Mouse (Mus musculus) frontal cortex, postnatal 36 days (tissue): ENCODE results near the gene Comtd1.

Source experiments
- DNase-seq, 2 experiments: peaks; one replicate each; pipeline ENCODE4 v3.0.0; 2022; ENCODE audit warnings: low spot score in 2 of 2

Comtd1 gene

DNA sequence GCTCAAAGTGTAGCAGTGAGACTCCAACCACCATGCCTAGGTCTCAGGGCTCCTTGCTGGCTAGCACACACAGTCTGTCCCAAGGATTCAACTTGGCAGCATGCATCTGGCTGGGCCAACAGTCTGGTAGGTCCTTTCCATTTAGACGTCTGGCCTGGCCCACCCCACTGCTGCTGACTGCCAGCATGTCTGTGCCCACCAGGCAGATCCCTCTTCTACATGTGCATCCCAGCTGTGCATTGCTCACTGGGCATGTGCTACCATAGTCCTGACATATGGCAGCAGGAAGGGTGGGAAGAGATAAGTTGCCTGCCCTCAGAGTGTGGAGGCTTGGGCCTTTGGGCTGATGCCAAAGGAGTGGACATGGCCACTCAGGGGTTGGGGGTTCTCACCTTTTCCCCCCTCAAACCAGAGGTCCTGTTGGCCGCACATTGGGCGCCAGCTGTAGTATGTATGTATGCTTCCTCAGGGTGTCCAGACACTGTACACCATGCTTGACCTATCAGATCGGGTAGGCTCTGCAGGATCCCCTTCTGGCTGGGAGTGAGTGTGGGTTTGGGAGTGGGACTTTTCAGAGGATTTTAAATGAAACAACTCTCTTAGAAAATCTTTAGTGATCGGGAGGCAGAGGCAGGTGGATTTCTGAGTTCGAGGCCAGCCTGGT, 46.1 kb downstream of the Comtd1 start:
- DNase-seq, result no peak

DNA sequence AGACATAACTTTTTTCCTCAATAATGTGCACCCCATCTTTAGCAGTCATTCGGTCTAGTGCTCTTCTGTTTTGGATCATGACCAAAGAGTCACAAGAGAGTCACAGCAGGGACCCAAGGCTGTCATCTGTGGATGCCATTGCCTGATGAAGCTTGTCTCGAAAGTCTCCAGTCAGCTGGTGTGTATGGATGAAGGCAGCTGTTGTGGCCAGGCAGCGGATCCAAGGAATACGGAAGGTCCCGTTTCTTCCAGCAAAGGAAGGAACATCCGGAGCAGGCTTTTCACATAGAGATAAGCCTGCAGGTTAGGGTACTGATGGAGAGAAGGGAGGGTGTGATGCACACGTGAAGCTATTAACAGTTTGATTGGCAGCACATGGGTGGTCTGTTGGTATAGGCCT, 47.2 kb downstream of the Comtd1 start:
- no peak for DNase-seq

DNA sequence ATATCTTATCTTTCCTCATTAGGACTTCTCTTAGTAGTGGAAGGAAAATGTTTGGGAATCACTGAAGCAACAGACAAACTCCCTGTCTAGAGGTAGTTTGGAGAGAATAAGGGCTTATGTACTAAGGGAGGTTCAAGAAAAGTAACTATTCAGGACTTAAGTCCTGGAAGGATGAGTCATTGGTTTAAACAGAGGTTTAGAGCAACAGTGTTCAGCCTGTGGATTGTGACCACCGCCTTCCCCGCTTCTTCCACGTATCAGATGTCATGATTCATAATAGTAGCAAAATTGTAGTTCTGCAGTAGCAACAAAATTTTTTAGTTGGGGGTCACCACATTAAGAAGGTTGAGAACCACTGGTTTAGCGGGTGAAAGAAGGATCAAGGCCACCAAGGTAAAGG, 48.1 kb downstream of the Comtd1 start:
- no peak for DNase-seq
